Mouse (Mus musculus): ENCODE data around the gene Smtn. TPM values are rescaled to one million over a fixed set of nuclear protein-coding genes. Genes with fewer than 3 reads are reported as not detected.

The Smtn gene
- polyA plus RNA-seq, 1 experiment: 54.7 TPM

DNA sequence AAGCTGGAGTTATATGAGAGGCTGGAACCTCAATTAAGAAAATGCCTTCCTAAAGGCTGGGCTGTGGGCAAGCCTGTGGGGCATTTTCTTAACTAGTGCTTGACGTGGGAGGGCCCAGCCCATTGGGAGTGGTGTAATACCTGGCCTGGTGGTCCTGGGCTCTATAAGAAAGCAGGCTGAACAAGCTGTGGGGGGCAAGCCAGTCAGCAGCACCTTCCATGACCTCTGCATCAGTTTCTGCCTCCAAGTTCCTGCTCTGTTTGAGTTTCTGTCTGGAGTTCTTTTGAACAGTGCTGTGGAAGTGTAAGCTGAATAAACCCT is 5.8 kb upstream of the Smtn start:
- WGBS: 10% methylated on average over 1 of the region's 1 CpGs
- TF ChIP-seq POLR2A (IDR thresholded peaks at IDR 0.05; ENCODE audit: borderline replicate concordance, control insufficient read depth, low read depth, low read length) (no peak), CTCF (IDR thresholded peaks at IDR 0.05; ENCODE audit: control insufficient read depth, insufficient read depth, low read length) (no peak)
- H3K27ac ChIP-seq (ENCODE audit: control insufficient read depth, insufficient read depth, low read depth, low read length, poor library complexity): peak overlapping the region; percentile 1; the same call in 1 of the 2 replicates
- no peak overlapping the region for H3K4me3 ChIP-seq (replicated peaks; ENCODE audit: control insufficient read depth, low read depth, low read length)
- peaks cover 1% of the 10 kb centered on the region; the same call in 1 of the 2 replicates for H3K4me1 ChIP-seq (ENCODE audit: control insufficient read depth, insufficient read depth, low read length)

DNA sequence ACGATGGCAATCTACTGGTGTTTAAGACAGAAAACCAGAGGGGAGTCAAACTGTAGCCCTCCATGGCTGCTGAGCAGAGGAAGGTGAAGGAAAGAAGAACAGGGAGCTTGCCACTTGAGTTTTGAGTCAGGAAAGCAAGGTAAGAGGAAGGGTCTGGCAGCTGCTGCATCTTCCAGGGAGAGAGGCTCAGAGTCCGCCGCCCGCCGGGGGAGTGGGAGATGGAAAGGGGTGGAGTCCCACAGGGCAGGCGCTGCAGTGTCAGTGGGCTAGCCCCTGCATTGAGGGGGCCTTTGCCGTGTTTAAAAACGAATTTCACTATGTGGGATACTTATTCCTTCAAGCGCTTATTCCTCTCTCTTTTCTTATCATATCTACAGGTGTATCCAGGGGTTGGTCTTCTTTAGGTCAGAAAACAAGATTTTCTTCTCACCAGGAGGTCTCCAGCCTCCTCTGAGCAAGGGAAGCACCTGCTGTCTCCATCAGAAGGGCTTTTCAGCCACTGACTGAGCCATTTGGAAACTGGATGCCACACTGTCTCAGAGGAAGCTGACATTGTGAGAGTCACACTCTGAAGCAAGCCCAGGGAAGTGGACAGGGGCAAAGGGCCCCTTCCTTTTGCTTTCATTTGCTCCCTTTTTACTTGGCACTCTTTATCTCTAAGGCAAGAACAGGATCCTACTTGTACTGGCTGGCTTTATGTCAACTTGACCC is 5.3 kb upstream of the Smtn start:
- Histone ChIP-seq H3K4me1 (ENCODE audit: control insufficient read depth, insufficient read depth, low read length) (peaks cover 1% of the 10 kb centered on the region; the same call in 1 of the 2 replicates), H3K27ac (ENCODE audit: control insufficient read depth, insufficient read depth, low read depth, low read length, poor library complexity) (peak overlapping the region; percentile 69), H3K4me3 (replicated peaks; ENCODE audit: control insufficient read depth, low read depth, low read length) (no peak overlapping the region)
- WGBS: 59% methylated on average over 9 of the region's 9 CpGs
- TF ChIP-seq POLR2A (IDR thresholded peaks at IDR 0.05; ENCODE audit: borderline replicate concordance, control insufficient read depth, low read depth, low read length): no peak
- TF ChIP-seq CTCF (IDR thresholded peaks at IDR 0.05; ENCODE audit: control insufficient read depth, insufficient read depth, low read length): no peak

DNA sequence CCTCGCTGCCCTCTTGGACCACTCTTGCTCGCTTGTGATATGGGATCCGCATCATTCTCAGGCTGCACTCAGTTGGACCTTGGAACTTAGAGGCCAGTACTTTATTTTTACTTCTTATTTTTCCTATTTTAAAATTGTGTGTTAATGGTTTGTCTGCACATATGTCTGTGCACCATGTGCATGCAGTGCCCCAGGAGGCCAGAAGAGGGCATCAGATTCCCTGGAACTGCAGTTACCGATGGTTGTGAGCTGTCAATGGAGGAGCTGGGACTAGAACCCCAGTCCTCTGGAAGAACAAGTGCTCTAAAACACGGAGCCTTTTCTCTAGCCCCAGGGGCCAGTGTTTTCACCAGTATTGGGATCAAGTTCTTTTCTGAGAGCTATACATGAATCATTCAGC is 4.0 kb upstream of the Smtn start:
- WGBS: 91% methylated on average over 5 of the region's 5 CpGs
- Histone ChIP-seq H3K27ac (ENCODE audit: control insufficient read depth, insufficient read depth, low read depth, low read length, poor library complexity) (no peak overlapping the region), H3K4me3 (replicated peaks; ENCODE audit: control insufficient read depth, low read depth, low read length) (no peak overlapping the region), H3K4me1 (ENCODE audit: control insufficient read depth, insufficient read depth, low read length) (peaks cover 1% of the 10 kb centered on the region; the same call in 1 of the 2 replicates)
- TF ChIP-seq CTCF (IDR thresholded peaks at IDR 0.05; ENCODE audit: control insufficient read depth, insufficient read depth, low read length) (no peak), POLR2A (IDR thresholded peaks at IDR 0.05; ENCODE audit: borderline replicate concordance, control insufficient read depth, low read depth, low read length) (no peak)

DNA sequence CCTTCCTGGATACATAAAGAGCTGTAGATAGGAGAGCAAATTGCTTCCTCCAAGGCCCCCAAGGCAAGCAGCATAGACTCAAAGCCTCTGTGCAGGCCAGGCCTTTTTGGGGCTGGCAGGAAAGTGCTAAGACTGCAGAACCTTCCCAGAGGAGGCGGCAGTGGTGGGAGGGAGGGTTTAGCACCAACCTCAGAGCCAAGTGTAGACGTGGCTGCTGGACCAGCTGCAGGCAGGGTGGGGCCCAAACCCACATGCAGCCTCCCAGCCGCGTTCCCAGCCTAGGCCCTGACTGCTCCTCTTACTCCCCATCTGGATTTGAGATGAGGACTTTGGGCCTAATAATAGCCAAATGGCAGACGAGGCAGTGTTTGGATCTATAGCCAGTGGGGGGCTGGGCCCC is 2.6 kb upstream of the Smtn start:
- TF ChIP-seq POLR2A (IDR thresholded peaks at IDR 0.05; ENCODE audit: borderline replicate concordance, control insufficient read depth, low read depth, low read length): no peak
- no peak for TF ChIP-seq CTCF (IDR thresholded peaks at IDR 0.05; ENCODE audit: control insufficient read depth, insufficient read depth, low read length)
- WGBS: 65% methylated on average over 5 of the region's 5 CpGs
- Histone ChIP-seq H3K4me3 (replicated peaks; ENCODE audit: control insufficient read depth, low read depth, low read length) (no peak overlapping the region), H3K4me1 (ENCODE audit: control insufficient read depth, insufficient read depth, low read length) (peaks cover 1% of the 10 kb centered on the region; the same call in 1 of the 2 replicates), H3K27ac (ENCODE audit: control insufficient read depth, insufficient read depth, low read depth, low read length, poor library complexity) (no peak overlapping the region)

DNA sequence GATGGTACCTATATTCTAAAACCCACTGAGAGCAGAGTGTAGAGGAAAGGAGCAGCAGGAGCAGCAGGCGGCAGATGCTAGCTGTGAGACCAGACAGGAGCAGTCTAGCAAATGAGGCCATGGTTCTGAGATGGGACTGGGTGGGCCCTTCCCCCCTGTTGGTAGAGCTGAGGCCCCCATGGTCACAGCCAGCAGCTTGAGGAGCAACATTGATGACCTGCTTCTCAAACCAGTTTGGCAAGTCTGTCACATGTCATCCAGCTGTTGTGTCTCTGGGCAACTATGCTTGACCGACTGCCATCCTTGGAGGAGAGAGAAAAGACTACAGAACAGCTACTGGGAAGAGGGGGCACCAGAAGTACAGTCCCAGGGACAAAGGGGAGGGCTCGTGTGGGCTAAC is 1.5 kb upstream of the Smtn start:
- Histone ChIP-seq H3K27ac (ENCODE audit: control insufficient read depth, insufficient read depth, low read depth, low read length, poor library complexity) (no peak overlapping the region), H3K4me3 (replicated peaks; ENCODE audit: control insufficient read depth, low read depth, low read length) (no peak overlapping the region), H3K4me1 (ENCODE audit: control insufficient read depth, insufficient read depth, low read length) (peaks cover 1% of the 10 kb centered on the region; the same call in 1 of the 2 replicates)
- WGBS: 65% methylated on average over 3 of the region's 3 CpGs
- TF ChIP-seq CTCF (IDR thresholded peaks at IDR 0.05; ENCODE audit: control insufficient read depth, insufficient read depth, low read length) (no peak), POLR2A (IDR thresholded peaks at IDR 0.05; ENCODE audit: borderline replicate concordance, control insufficient read depth, low read depth, low read length) (no peak)

DNA sequence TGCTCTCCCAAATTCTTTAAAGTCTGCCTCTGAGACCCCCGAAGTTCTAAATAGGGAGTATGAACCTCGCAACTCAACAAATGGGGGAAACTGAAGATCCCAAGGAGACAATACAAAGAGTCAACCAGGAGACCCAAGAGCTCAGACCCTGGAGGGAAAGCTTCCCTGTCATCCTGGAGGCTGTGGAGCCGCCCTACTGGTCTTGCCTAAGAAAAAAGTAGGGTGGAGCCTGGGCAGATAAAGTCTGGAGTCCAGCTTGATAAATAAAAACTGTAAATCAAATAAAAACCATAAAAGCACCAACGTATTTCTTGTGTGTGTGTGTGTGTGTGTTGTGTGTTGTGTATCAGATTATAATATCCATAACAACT is 601 bp downstream of the Smtn start:
- Histone ChIP-seq H3K27ac (ENCODE audit: control insufficient read depth, insufficient read depth, low read depth, low read length, poor library complexity) (no peak overlapping the region), H3K4me3 (replicated peaks; ENCODE audit: control insufficient read depth, low read depth, low read length) (no peak overlapping the region), H3K4me1 (ENCODE audit: control insufficient read depth, insufficient read depth, low read length) (peaks cover 2% of the 10 kb centered on the region; the same call in 1 of the 2 replicates)
- WGBS: 40% methylated on average over 4 of the region's 4 CpGs
- TF ChIP-seq CTCF (IDR thresholded peaks at IDR 0.05; ENCODE audit: control insufficient read depth, insufficient read depth, low read length) (no peak), POLR2A (IDR thresholded peaks at IDR 0.05; ENCODE audit: borderline replicate concordance, control insufficient read depth, low read depth, low read length) (no peak)

DNA sequence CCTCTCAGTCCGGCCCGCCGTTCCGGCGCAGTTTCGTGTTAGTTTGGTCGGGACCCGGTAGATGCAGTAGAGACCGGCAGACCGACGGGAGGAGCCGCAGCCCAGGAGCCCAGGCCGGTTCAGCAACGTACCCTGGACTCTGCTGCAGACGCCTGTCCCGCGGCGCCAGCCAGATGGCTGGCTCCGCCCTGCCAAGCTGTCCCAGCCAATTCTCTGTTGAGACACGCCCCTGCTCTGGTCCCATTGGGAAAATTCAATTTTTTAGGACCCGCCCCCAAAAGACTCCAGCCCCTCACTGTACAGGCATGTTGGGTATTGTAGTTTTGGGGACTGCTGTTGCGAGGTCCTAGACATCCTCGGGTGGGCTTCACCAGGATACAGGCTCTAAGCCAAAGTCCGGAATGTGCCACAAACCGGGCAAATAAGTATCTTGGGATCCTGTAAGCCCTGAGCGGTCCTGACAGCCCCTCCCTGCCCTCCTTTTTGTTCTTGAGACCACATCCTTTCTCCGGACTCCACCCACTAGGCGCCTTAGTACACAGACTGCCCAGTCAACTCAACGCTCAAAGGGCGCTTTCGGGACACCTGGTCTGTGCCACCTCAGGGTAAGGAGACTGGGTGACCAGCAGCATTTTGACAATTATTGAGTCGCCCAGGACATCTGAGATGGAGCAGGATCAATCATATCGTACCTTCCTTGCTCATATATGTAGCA is 1.1 kb downstream of the Smtn start:
- Histone ChIP-seq H3K4me1 (ENCODE audit: control insufficient read depth, insufficient read depth, low read length) (peaks cover 2% of the 10 kb centered on the region; the same call in 1 of the 2 replicates), H3K27ac (ENCODE audit: control insufficient read depth, insufficient read depth, low read depth, low read length, poor library complexity) (no peak overlapping the region), H3K4me3 (replicated peaks; ENCODE audit: control insufficient read depth, low read depth, low read length) (peak overlapping the region; percentile 77)
- WGBS: 3% methylated on average over 33 of the region's 33 CpGs
- TF ChIP-seq POLR2A (IDR thresholded peaks at IDR 0.05; ENCODE audit: borderline replicate concordance, control insufficient read depth, low read depth, low read length): peak; percentile 91
- no peak for TF ChIP-seq CTCF (IDR thresholded peaks at IDR 0.05; ENCODE audit: control insufficient read depth, insufficient read depth, low read length)

DNA sequence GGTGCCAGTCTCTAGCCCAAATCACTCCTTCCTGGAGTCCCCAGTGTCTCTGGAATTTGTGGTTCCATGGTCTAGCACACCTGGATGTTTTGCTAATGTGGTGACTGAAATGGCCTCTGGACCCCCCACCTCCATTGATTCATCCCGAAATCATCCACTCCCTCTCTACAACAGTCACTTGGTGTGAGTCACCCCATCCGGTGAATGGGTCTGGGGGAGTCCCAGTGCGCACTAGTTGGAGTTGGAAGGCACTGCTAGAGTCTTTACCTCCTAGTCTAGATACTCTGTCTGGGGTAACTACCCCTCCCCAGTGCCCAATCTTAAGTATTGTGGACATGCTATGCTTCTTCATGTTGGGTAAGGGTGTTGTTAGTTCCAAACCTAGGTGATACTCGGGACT is 2.1 kb downstream of the Smtn start:
- WGBS: 57% methylated on average over 4 of the region's 4 CpGs
- H3K4me1 ChIP-seq (ENCODE audit: control insufficient read depth, insufficient read depth, low read length): peaks cover 2% of the 10 kb centered on the region; the same call in 1 of the 2 replicates
- H3K4me3 ChIP-seq (replicated peaks; ENCODE audit: control insufficient read depth, low read depth, low read length): peak overlapping the region; percentile 61

More for the DNA sequence above, 2.1 kb downstream of the Smtn start:
- no peak overlapping the region for H3K27ac ChIP-seq (ENCODE audit: control insufficient read depth, insufficient read depth, low read depth, low read length, poor library complexity)
- TF ChIP-seq CTCF (IDR thresholded peaks at IDR 0.05; ENCODE audit: control insufficient read depth, insufficient read depth, low read length) (no peak), POLR2A (IDR thresholded peaks at IDR 0.05; ENCODE audit: borderline replicate concordance, control insufficient read depth, low read depth, low read length) (no peak)

All from bone marrow, adult 2 months (tissue).